ENCODE assay signal across 22 mouse cellular contexts in the genomic region with DNA sequence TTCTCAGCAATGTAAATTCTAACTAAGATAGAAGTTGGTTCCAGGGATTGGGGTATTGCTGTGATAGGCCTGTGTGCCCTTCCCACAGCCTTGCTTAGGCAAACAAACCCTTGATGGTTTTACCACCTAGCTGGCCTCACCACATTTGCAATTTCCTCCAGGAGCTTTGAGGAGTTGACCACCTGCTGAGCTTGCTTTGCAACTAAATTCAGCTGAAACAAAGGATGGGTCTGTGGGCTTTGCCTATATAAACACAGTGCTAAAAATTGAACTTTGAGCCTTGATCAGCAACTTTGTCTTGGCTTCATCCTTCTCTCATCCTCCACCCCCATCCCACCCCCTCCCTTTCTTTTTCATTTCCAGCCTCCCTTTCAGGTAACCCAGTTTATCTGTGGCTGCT.
A peak's percentile ranks its signal among the peaks of the same experiment; 100 is the strongest.
DNase-seq lines count a peak whose midpoint lies in the region; TF ChIP-seq lines count a peak whose summit lies in the region.
"Had no signal": no experiment of that assay in that cellular context is flagged by ENCODE, and none has a peak within 500 bp of the region (broad histone marks: within the 10 kb centered on the region; RNA-seq: fewer than 3 reads in every experiment).

No protein-coding gene starts in this region.

- peak; percentile 75 for DNase-seq in ES-CJ7 (ENCODE audit: low read depth, low spot score)
- peak; percentile 13 for DNase-seq in WW6 (ENCODE audit: low read depth, low spot score)
- DNase-seq in mesoderm, embryonic 11.5 days (ENCODE audit: low read depth, low spot score) = peak; percentile 6
- no peak for DNase-seq in layer of hippocampus, adult 2 months (ENCODE audit: low spot score in 2 of 2)
- DNase-seq in gastrocnemius, postnatal 10 days = no peak
- DNase-seq in adrenal gland, adult 8-10 months = no peak
- DNase-seq: adrenal gland, postnatal 10 days; adrenal gland, postnatal 25 days; cerebellum, adult 11 months; cerebellum, adult 18-20 months; cerebellum, adult 8-10 months; cerebellum, adult 9-11 months; cerebellum, postnatal 14 days; cerebellum, postnatal 36 days; embryo, embryonic 11 days; forebrain, postnatal 0 days had no signal

- H3K4me3 ChIP-seq in layer of hippocampus, adult 2 months = no peak overlapping the region
- H3K4me3 ChIP-seq: embryonic facial prominence, embryonic 13.5 days; embryonic facial prominence, embryonic 15.5 days; erythroblast, embryonic 14.5 days; forebrain, embryonic 10.5 days; forebrain, embryonic 13.5 days; forebrain, embryonic 15.5 days had no signal

- TF ChIP-seq CTCF in layer of hippocampus, adult 2 months (conservative IDR thresholded peaks at IDR 0.05) = no peak

- no peak overlapping the region for H3K27ac ChIP-seq in layer of hippocampus, adult 2 months
- H3K27ac ChIP-seq: embryonic facial prominence, embryonic 13.5 days; embryonic facial prominence, embryonic 15.5 days; forebrain, embryonic 10.5 days; forebrain, embryonic 13.5 days; forebrain, embryonic 15.5 days had no signal

Comparison
In these comparisons a context has a peak if more than half of its experiments do, and no peak if none do; other contexts are left out.
1. DNase-seq: peak in ES-CJ7 (single experiment), WW6 (single experiment) and mesoderm, embryonic 11.5 days (single experiment); none in layer of hippocampus, adult 2 months (0 of 2), gastrocnemius, postnatal 10 days (single experiment) and adrenal gland, adult 8-10 months (single experiment).